Mouse (Mus musculus) heart, embryonic 11.5 days (tissue): ENCODE measurements around the gene Naa38. TPM values are rescaled to one million over a fixed set of nuclear protein-coding genes. Genes with fewer than 3 reads are reported as not detected.
A peak's percentile ranks its signal among the peaks of the same experiment; 100 is the strongest.

ENCODE experiments used
- ATAC-seq: fragments of 200-750 bp; cut with Nextera tagmentation; replicated peaks from 2 replicates; pipeline ENCODE4 v1.8.0; 2017; ENCODE audit warnings: moderate library complexity; ENCODE audit not compliant: insufficient number of reproducible peaks, low FRiP score, low TSS enrichment
- H3K27ac ChIP-seq: fragments of 300-500 bp; sonication (generic); 2 replicates; pipeline ENCODE4 v1.5.1; 2014; ENCODE audit warnings: mild to moderate bottlenecking, low read depth, low read length
- H3K27me3 ChIP-seq: fragments of 300-500 bp; sonication (generic); 2 replicates; pipeline ENCODE4 v1.6.1; 2014; ENCODE audit warnings: mild to moderate bottlenecking, low read length, mixed read lengths; ENCODE audit not compliant: control insufficient read depth, insufficient read depth
- H3K36me3 ChIP-seq: fragments of 300-500 bp; sonication (generic); 2 replicates; pipeline ENCODE4 v1.6.1; 2014; ENCODE audit warnings: mild to moderate bottlenecking, low read length, moderate library complexity, mixed read lengths; ENCODE audit not compliant: control insufficient read depth, insufficient read depth
- H3K4me1 ChIP-seq: fragments of 300-500 bp; sonication (generic); 2 replicates; pipeline ENCODE4 v1.6.1; 2014; ENCODE audit warnings: low read length; ENCODE audit not compliant: control insufficient read depth, insufficient read depth
- H3K4me2 ChIP-seq: fragments of 300-500 bp; sonication (generic); 2 replicates; pipeline ENCODE4 v1.6.1; 2014; ENCODE audit warnings: mild to moderate bottlenecking, moderate library complexity
- H3K4me3 ChIP-seq: fragments of 300-500 bp; sonication (generic); 2 replicates; pipeline ENCODE4 v1.5.1; 2014; ENCODE audit warnings: low read depth, low read length
- H3K9ac ChIP-seq: fragments of 300-500 bp; sonication (generic); 2 replicates; pipeline ENCODE4 v1.6.1; 2014; ENCODE audit warnings: mild to moderate bottlenecking, low read depth, low read length, moderate library complexity
- H3K9me3 ChIP-seq: fragments of 300-500 bp; sonication (generic); replicated peaks from 2 replicates; pipeline ENCODE4 v1.6.1; 2016; ENCODE audit warnings: low read length; ENCODE audit not compliant: control insufficient read depth
- WGBS: fragments of 180-500 bp; shearing (Covaris S2); extraction: QIAGEN DNeasy Blood & Tissue Kit; methylation state at CpG from one replicate; pipeline ENCODE4 v1.1.7; 2014; ENCODE audit not compliant: insufficient replicate concordance; 5-methylcytosine and 5-hydroxymethylcytosine counted together
- polyA plus RNA-seq: library from polyadenylated mRNA; unstranded; fragments of >200 nt; fragmentation: Nextera tagmentation; extraction: Ambion mirVana; gene quantifications from 2 replicates; pipeline ENCODE4 v1.2.1, GENCODE M21; 2014

Gene Naa38
- polyA plus RNA-seq, 1 experiment from 2014 or later = 166 TPM

DNA sequence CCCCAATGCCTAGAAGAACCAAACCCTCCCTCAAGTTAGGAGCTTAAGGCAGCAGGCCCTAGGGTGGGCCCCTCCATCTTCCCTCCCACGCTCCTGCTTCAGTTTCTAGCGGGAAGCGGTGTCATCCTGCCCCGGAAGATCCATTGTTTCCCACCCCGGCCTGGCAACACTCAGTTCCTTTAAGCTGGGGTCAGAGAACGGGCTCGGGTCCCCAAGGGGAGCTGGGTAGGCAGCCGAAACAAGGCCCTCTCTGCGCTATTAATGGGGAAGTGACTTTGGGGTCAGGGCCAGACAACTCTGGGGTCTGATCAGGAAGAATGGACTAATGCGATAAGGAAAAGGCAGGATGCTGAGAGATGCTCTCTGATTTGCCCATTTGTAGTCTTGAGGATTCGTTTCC is 1.5 kb downstream of the Naa38 start:
- Histone ChIP-seq H3K27me3 (no peaks in the 10 kb centered on the region), H3K9ac (peak overlapping the region; percentile 86), H3K36me3 (peaks cover 21% of the 10 kb centered on the region), H3K4me2 (peak overlapping the region; percentile 81), H3K9me3 (no peaks in the 10 kb centered on the region), H3K27ac (peak overlapping the region; percentile 89), H3K4me1 (peaks cover 43% of the 10 kb centered on the region), H3K4me3 (peak overlapping the region; percentile 59)
- WGBS = 20% methylated on average over 11 of the region's 11 CpGs
- no peak for ATAC-seq

DNA sequence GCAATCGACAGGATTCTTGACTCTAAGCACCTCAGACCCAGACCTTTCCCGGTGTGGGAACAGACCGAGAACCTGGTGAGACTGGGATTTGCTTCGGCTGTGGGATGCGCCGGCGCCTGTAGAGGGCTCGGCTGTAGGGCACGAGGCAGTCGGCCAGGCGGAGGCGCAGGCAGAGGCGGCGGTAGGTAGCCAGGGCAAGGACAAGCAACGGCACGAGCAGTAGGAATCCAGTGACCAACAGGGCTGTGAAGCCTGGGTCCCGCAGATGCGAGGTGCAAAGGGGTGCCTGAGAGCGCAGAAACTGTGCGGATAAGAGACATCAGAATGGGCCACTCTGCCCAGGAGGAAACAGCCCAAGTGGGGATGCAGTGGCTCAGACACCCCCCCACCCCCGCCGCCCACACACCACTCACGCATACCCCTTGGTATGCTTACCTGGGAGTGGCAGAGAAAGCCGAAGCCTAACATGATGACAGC is 2.3 kb downstream of the Naa38 start:
- H3K4me2 ChIP-seq = peak overlapping the region; percentile 81
- H3K4me3 ChIP-seq = peak overlapping the region; percentile 59
- no peak for ATAC-seq
- no peaks in the 10 kb centered on the region for H3K9me3 ChIP-seq
- H3K9ac ChIP-seq = peak overlapping the region; percentile 86
- no peaks in the 10 kb centered on the region for H3K27me3 ChIP-seq
- peaks cover 43% of the 10 kb centered on the region for H3K4me1 ChIP-seq
- 4% methylated on average over 24 of the region's 24 CpGs for WGBS
- peak overlapping the region; percentile 89 for H3K27ac ChIP-seq
- peaks cover 23% of the 10 kb centered on the region for H3K36me3 ChIP-seq

DNA sequence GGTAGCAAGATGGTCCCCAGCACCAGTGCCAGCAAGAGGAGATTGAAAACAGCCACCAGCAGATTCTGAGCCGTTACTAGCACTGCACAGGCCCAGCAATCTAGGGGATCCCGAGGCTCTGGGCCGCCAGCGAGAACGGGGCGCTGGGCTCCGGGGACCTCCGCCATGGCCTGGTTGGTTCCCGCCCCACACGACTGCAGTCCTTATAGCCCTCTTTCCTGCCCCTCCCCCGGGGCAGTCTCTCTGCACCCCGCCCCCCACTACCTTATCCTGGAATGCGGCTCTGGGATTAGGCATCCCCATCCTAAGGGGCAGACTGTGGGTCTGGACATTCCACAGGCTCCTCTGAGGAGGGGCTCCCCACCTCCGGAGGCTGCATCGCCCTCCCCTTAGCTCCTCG is 2.8 kb downstream of the Naa38 start, which contains the start of gene Tmem88:
TSS of gene Tmem88 (minus strand) at position 176 of the 400 bp plus-strand sequence.
- peaks cover 23% of the 10 kb centered on the region for H3K36me3 ChIP-seq
- peak; percentile 25; the same call in 1 of the 2 replicates for ATAC-seq
- peak within 1 kb of the TSS; percentile 81 for H3K4me2 ChIP-seq
- peak within 1 kb of the TSS; percentile 89 for H3K27ac ChIP-seq
- peak within 1 kb of the TSS; percentile 59 for H3K4me3 ChIP-seq
- H3K4me1 ChIP-seq = peaks cover 43% of the 10 kb centered on the region
- H3K9me3 ChIP-seq = no peaks in the 10 kb centered on the region
- H3K27me3 ChIP-seq = no peaks in the 10 kb centered on the region
- H3K9ac ChIP-seq = peak within 1 kb of the TSS; percentile 86
- WGBS = 1% methylated on average over 16 of the region's 16 CpGs

DNA sequence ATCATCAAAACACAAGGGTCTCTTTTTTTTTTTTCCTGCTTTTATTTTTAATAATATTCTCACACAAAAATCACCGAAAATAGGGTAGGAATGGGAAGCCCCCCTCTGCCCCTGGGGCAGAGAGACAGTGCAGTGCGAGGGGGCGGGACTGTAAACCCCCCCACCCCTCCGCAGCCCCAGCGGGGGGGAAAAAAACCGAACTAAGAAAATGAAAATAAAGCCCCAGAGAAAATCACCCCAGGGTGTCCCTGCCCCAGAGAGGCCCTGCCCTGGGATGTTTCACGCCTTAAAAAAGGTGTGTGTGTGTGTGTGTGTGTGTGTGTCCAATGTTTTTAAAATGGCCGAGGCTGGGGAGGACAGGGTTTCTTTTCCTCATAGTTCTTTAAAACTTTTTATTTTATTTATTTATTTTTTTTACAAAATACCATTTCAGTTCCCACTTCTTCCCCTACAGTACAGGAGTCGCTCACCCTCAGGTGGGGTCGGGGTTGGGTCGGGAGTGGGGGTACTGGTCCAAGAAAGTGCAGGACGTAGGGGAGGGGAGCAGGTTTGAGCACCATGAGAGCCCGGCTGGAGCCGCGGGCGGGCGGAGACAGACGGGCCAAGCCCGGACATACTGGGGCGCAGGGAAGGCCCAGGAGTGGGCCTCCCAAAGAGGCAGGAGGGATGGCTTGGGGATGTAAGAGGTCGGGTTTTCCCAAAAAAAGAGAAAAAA is 3.4 kb downstream of the Naa38 start:
- Histone ChIP-seq H3K4me2 (peak overlapping the region; percentile 81), H3K9ac (peak overlapping the region; percentile 86; the same call in 1 of the 2 replicates), H3K27ac (peak overlapping the region; percentile 89; the same call in 1 of the 2 replicates), H3K4me1 (peaks cover 43% of the 10 kb centered on the region), H3K4me3 (peak overlapping the region; percentile 59), H3K27me3 (no peaks in the 10 kb centered on the region), H3K9me3 (no peaks in the 10 kb centered on the region), H3K36me3 (peaks cover 29% of the 10 kb centered on the region)
- no peak for ATAC-seq
- WGBS = 12% methylated on average over 21 of the region's 21 CpGs

DNA sequence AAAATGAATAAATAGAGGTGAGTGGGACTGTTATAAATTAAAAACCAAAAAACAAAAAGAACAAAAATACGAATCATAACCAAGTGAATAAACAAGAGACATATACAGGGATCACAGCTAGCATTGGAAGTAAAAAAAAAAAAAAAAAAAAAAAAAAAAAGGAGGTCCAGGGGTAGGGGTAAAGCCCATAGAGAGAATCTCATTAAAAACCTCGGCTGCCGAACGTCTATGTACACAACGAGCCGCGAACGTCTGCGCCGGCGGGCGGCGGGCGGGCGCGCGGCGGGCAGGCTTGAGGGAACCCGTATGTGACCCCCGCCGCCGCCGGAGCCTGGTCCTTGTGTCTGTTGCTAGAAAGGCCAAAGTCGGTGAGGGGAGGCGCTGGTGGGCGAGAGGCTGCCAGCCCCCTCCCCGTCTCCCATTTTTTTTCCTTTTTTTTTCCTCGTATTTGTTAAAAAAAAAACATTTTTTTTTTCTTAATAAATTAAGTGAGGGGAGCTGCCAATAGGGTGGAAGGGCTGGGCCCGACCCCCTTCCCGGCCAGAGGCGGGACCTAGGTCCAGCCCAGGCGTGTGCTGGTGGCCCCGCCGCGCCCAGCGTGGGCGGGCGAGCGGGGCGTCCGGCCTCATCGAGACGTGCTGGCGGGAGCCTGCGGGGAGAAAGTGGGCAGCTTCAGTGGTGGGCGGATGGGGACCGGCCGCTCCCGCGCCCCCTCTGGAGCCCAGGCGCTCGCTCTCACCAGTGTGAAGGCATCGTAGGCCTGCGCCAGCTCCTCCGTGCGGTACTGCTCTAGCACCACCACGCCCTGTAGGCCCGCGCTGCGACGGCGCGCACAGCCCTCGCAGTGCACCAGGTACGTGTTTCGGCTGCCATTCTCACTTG is 4.2 kb downstream of the Naa38 start:
- no peaks in the 10 kb centered on the region for H3K9me3 ChIP-seq
- H3K27ac ChIP-seq = no peak overlapping the region; the same call in 1 of the 2 replicates
- peaks cover 34% of the 10 kb centered on the region for H3K36me3 ChIP-seq
- H3K4me1 ChIP-seq = peaks cover 40% of the 10 kb centered on the region
- peak overlapping the region; percentile 60 for H3K9ac ChIP-seq
- H3K27me3 ChIP-seq = no peaks in the 10 kb centered on the region
- no peak for ATAC-seq
- 18% methylated on average over 66 of the region's 66 CpGs for WGBS
- peak overlapping the region; percentile 81 for H3K4me2 ChIP-seq
- peak overlapping the region; percentile 23; the same call in 1 of the 2 replicates for H3K4me3 ChIP-seq

DNA sequence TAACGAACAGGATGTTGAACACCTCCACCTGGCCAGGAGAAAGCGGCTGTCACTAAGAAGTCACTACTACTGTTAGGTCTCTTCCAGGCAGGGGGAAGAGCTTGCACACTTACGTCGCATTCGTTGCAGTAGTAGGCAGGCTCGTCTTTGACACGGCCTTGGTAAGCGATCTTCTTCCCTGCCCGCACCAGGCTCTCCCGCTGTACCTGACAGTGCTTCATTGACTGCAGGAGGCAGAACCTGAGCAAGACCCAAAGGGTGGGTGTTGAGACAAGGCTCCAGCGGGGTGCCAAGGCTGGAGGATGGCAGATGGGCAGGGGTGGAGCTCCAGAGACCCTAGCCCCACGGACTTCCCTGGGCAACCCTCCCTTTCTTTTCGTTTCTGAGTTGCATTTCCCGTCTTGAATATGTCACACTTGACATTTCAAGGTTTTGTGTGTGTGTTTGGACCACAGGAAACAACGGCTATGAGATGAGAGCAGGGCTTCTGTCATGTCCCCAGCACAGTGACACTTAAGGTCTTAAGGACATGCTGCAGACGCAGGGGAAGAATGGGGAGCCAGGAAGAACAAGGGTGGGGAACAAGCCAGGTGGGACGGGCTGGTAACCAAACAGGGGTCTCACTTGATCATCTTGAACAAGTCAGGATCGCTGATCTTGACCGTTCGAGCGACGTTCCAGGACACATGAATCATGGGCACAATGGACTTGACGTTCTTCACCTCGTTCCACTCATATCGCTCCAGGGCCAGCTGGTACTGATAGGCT is 5.0 kb downstream of the Naa38 start:
- Histone ChIP-seq H3K27ac (no peak overlapping the region), H3K4me2 (peak overlapping the region; percentile 57), H3K9ac (peak overlapping the region; percentile 60; the same call in 1 of the 2 replicates), H3K9me3 (no peaks in the 10 kb centered on the region), H3K4me3 (0 out of 2 replicates have a peak overlapping the region, but pooled peaks have one; percentile 23), H3K4me1 (peaks cover 39% of the 10 kb centered on the region), H3K27me3 (no peaks in the 10 kb centered on the region), H3K36me3 (peaks cover 41% of the 10 kb centered on the region)
- ATAC-seq = no peak
- WGBS = 70% methylated on average over 25 of the region's 25 CpGs

DNA sequence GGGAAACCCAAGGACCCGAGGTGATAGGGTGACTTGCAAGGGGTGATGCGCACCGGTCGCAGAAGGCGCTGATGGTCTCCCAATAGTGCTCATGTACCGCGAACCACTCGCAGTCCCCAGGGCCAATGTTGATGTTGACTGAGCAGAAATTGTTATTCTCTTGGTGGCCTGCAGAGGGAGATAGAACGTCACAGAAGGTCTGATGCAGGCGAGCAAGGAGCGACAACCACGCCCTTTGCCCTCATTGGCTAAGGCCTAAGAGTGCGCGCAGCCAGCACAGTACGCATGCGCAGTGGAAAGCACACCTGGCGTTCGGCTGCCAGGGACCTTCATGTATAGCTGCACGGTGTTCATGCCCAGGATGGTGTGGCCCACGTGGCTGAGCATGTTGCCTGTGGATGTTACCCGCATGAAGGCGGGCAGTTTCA is 5.9 kb downstream of the Naa38 start:
- Histone ChIP-seq H3K27ac (no peak overlapping the region), H3K36me3 (peaks cover 50% of the 10 kb centered on the region), H3K4me3 (no peak overlapping the region), H3K4me2 (peak overlapping the region; percentile 35), H3K27me3 (no peaks in the 10 kb centered on the region), H3K9ac (no peak overlapping the region), H3K9me3 (no peaks in the 10 kb centered on the region), H3K4me1 (peaks cover 39% of the 10 kb centered on the region)
- ATAC-seq = peak; percentile 24; the same call in 1 of the 2 replicates
- WGBS = 24% methylated on average over 22 of the region's 22 CpGs

DNA sequence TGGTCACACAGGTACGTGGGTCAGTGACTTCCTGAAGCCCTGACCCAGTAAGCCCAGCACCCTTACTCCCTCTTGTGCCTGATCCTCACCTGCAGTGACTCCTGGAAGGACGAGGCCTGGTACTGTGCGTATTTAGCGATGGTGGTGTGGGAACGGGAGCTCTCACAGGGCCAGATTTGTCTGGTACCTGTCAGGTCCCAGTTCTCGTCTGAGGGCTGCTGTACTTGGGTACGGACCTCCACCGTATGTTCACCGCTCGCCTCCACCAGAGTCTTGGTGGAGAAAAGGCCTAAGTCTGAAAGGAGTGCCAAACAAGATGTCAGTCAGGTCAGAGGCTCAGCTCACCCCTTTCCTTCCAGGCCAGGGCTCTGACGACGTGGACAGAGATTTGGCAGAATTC is 6.7 kb downstream of the Naa38 start:
- Histone ChIP-seq H3K4me2 (no peak overlapping the region), H3K36me3 (peaks cover 57% of the 10 kb centered on the region), H3K4me1 (peaks cover 32% of the 10 kb centered on the region)

More for the DNA sequence above, 6.7 kb downstream of the Naa38 start:
- no peak for ATAC-seq
- no peaks in the 10 kb centered on the region for H3K9me3 ChIP-seq
- no peak overlapping the region for H3K4me3 ChIP-seq
- H3K9ac ChIP-seq = no peak overlapping the region
- H3K27me3 ChIP-seq = no peaks in the 10 kb centered on the region
- WGBS = 77% methylated on average over 12 of the region's 12 CpGs
- no peak overlapping the region for H3K27ac ChIP-seq
